In genomic region chr1:156035269-156035929, GRCm38 (mm10) we compare ENCODE assay signal across 8 mouse cellular contexts. TPM values are rescaled to one million over a fixed set of nuclear protein-coding genes. Genes with fewer than 3 reads are reported as not detected.
A peak's percentile ranks its signal among the peaks of the same experiment; 100 is the strongest.
DNase-seq lines count a peak whose midpoint lies in the region; ATAC-seq and TF ChIP-seq lines count a peak whose summit lies in the region.

Gene Tor1aip2, plus strand, starts transcription at chr1:156035403.

- H3K36me3 ChIP-seq in heart, adult 2 months (ENCODE audit: control insufficient read depth, insufficient read depth, low read length) = peaks cover 26% of the 10 kb centered on the region
- H3K36me3 ChIP-seq in liver, postnatal 0 days (replicated peaks; ENCODE audit: insufficient read depth, low read length) = peaks cover 37% of the 10 kb centered on the region
- peaks cover 17% of the 10 kb centered on the region; the same call in 1 of the 2 replicates for H3K36me3 ChIP-seq in neural tube, embryonic 14.5 days (ENCODE audit: control insufficient read depth, insufficient read depth, low read length)

- peak within 1 kb of the TSS; percentile 83 for H3K4me2 ChIP-seq in liver, postnatal 0 days (ENCODE audit: low read depth, low read length)
- peak within 1 kb of the TSS; percentile 78 for H3K4me2 ChIP-seq in neural tube, embryonic 14.5 days (ENCODE audit: low read depth, low read length)

- no peaks in the 10 kb centered on the region for H3K9me3 ChIP-seq in liver, postnatal 0 days (ENCODE audit: low read length)
- no peaks in the 10 kb centered on the region for H3K9me3 ChIP-seq in neural tube, embryonic 14.5 days (ENCODE audit: control insufficient read depth, low read length)

- TF ChIP-seq CTCF in heart, adult 2 months (IDR thresholded peaks at IDR 0.05) = no peak
- no peak for TF ChIP-seq CTCF in liver, postnatal 0 days (IDR thresholded peaks at IDR 0.05; ENCODE audit: low read depth)

- TF ChIP-seq POLR2A in heart, adult 2 months (IDR thresholded peaks at IDR 0.05; ENCODE audit: insufficient read depth, low read depth, low read length) = 0 out of 2 replicates have a peak, but pooled peaks have one; percentile 10

- peaks cover 4% of the 10 kb centered on the region for H3K4me1 ChIP-seq in heart, adult 2 months (ENCODE audit: control insufficient read depth, insufficient read depth, low read length)
- peaks cover 12% of the 10 kb centered on the region for H3K4me1 ChIP-seq in liver, postnatal 0 days (ENCODE audit: insufficient read depth)
- H3K4me1 ChIP-seq in neural tube, embryonic 14.5 days (ENCODE audit: control insufficient read depth, insufficient read depth, low read length) = peaks cover 11% of the 10 kb centered on the region; the same call in 1 of the 2 replicates

- H3K27ac ChIP-seq in heart, adult 2 months = peak within 1 kb of the TSS; percentile 98
- peak within 1 kb of the TSS; percentile 100 for H3K27ac ChIP-seq in liver, postnatal 0 days (ENCODE audit: low read depth)
- H3K27ac ChIP-seq in neural tube, embryonic 14.5 days (ENCODE audit: low read depth, low read length) = peak within 1 kb of the TSS; percentile 99

- peak within 1 kb of the TSS; percentile 89 for H3K4me3 ChIP-seq in heart, adult 2 months
- peak within 1 kb of the TSS; percentile 76 for H3K4me3 ChIP-seq in liver, postnatal 0 days (ENCODE audit: low read depth, low read length)
- H3K4me3 ChIP-seq in neural tube, embryonic 14.5 days (ENCODE audit: low read depth, low read length) = peak within 1 kb of the TSS; percentile 76

- DNase-seq in CD4-positive, CD25-positive, alpha-beta regulatory T cell, adult 2 months (ENCODE audit: low read depth, low spot score) = peak; percentile 75
- DNase-seq in MN1 (ENCODE audit: low spot score) = peak; percentile 91
- peak; percentile 91 for DNase-seq in embryo, embryonic 9.5 days (ENCODE audit: extremely low spot score)
- no peak for DNase-seq in heart, adult 2 months
- DNase-seq in kidney, postnatal 10 days = peak; percentile 90
- peak; percentile 90 for DNase-seq in liver, postnatal 0 days
- no peak for DNase-seq in ovary, postnatal 10 days (ENCODE audit: low spot score)

- intact Hi-C loops in heart, adult 2 months (cut with DNase I) = loop anchor here (10.0 kb wide), 1 partner anchor 221 kb away; the partner anchor contains the start of gene Qsox1

- under 1% methylated on average over 59 of the region's 59 CpGs for WGBS in heart, adult 2 months
- WGBS in liver, postnatal 0 days (ENCODE audit: insufficient replicate concordance) = under 1% methylated on average over 51 of the region's 59 CpGs
- WGBS in neural tube, embryonic 14.5 days = under 1% methylated on average over 59 of the region's 59 CpGs

- ATAC-seq in liver, postnatal 0 days = peak; percentile 73
- ATAC-seq in neural tube, embryonic 14.5 days (ENCODE audit: low read depth) = peak; percentile 78

- peak within 1 kb of the TSS; percentile 92 for H3K9ac ChIP-seq in heart, adult 2 months (ENCODE audit: low read depth, low read length)
- H3K9ac ChIP-seq in liver, postnatal 0 days (replicated peaks) = peak within 1 kb of the TSS; percentile 95
- H3K9ac ChIP-seq in neural tube, embryonic 14.5 days (replicated peaks; ENCODE audit: low read depth, low read length) = peak within 1 kb of the TSS; percentile 89

- no peaks in the 10 kb centered on the region for H3K27me3 ChIP-seq in heart, adult 2 months (ENCODE audit: control insufficient read depth, insufficient read depth, low read length)
- no peaks in the 10 kb centered on the region for H3K27me3 ChIP-seq in liver, postnatal 0 days (ENCODE audit: insufficient read depth, low read length)
- no peaks in the 10 kb centered on the region for H3K27me3 ChIP-seq in neural tube, embryonic 14.5 days (ENCODE audit: control insufficient read depth, insufficient read depth, low read length)

- no peak for TF ChIP-seq EP300 in heart, adult 2 months (IDR thresholded peaks at IDR 0.05; ENCODE audit: insufficient read depth, low read depth, low read length)
- TF ChIP-seq EP300 in liver, postnatal 0 days (IDR thresholded peaks at IDR 0.05; ENCODE audit: low read depth) = no peak

- peaks cover 4% of the 10 kb centered on the region for H3K79me2 ChIP-seq in heart, adult 2 months (replicated peaks; ENCODE audit: control insufficient read depth, insufficient read depth, low read length)

RNA-seq across cellular contexts. Expression of gene Tor1aip2, which starts in this region (rescaled TPM):
- total RNA-seq in heart, adult 2 months (2021) = 10 to 100 TPM; 40.3 to 42.9 TPM
- polyA plus RNA-seq in heart, adult 2 months (2012; rRNA removed) = 51.0 and 76.1 TPM in 2 replicates
- 43.7 and 45.3 TPM in 2 replicates for polyA plus RNA-seq in liver, postnatal 0 days (2015; fragmentation: Nextera tagmentation; extraction: Ambion mirVana)
- polyA plus RNA-seq in neural tube, embryonic 14.5 days (2014; fragmentation: Nextera tagmentation; extraction: Ambion mirVana) = 61.0 and 71.5 TPM in 2 replicates

Comparison
In these comparisons a context has a peak if more than half of its experiments do, and no peak if none do; other contexts are left out.
1. DNase-seq: peak in CD4-positive, CD25-positive, alpha-beta regulatory T cell, adult 2 months (single experiment), MN1 (single experiment), embryo, embryonic 9.5 days (single experiment), kidney, postnatal 10 days (single experiment) and liver, postnatal 0 days (single experiment); none in heart, adult 2 months (0 of 2) and ovary, postnatal 10 days (single experiment).
2. Peak in every context shown above with its lines, with median percentiles within 50 percentile points of each other: H3K27ac ChIP-seq, H3K4me3 ChIP-seq and H3K9ac ChIP-seq.